Comparison of ENCODE assay signal across 28 mouse cellular contexts in the genomic region with DNA sequence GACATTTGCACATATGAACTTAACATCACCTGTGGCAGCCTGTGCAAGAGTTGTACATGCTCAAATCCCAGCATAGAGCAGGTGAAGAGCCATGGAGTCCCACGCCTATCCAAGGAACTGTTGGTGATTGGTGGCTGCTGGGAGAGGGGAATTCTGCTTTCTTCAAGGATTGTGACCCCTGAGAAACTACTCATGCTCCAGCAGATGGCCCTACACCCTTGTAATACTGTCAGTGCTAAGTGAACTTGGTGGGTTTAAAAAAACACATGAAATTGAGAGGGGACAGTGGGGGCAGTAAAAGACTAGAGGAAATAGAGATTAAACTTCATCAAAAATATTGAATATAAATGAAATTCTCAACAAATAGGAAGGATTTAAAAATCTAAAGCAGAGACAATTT. TPM values are rescaled to one million over a fixed set of nuclear protein-coding genes. Genes with fewer than 3 reads are reported as not detected.
DNase-seq lines count a peak whose midpoint lies in the region; ATAC-seq and TF ChIP-seq lines count a peak whose summit lies in the region.
"Had no signal": no experiment of that assay in that cellular context is flagged by ENCODE, and none has a peak within 500 bp of the region (broad histone marks: within the 10 kb centered on the region; RNA-seq: fewer than 3 reads in every experiment).

No protein-coding gene starts in this region.

- no peak for TF ChIP-seq POLR2A in brain, embryonic 14.5 days (IDR thresholded peaks at IDR 0.05; ENCODE audit: borderline replicate concordance, extremely low read depth, insufficient read depth, insufficient read length, poor library complexity, severe bottlenecking)

- no peaks in the 10 kb centered on the region for H3K4me1 ChIP-seq in heart, postnatal 0 days (ENCODE audit: control insufficient read depth, insufficient read depth)
- no peaks in the 10 kb centered on the region for H3K4me1 ChIP-seq in lung, embryonic 14.5 days (ENCODE audit: insufficient read depth)
- H3K4me1 ChIP-seq: embryonic facial prominence, embryonic 12.5 days; embryonic facial prominence, embryonic 15.5 days; forebrain, embryonic 15.5 days; heart, embryonic 15.5 days; hindbrain, embryonic 13.5 days had no signal

- H3K36me3 ChIP-seq in heart, postnatal 0 days (replicated peaks; ENCODE audit: control insufficient read depth, insufficient read depth, low read length), result no peaks in the 10 kb centered on the region
- no peaks in the 10 kb centered on the region for H3K36me3 ChIP-seq in lung, embryonic 14.5 days (ENCODE audit: insufficient read depth)
- H3K36me3 ChIP-seq: embryonic facial prominence, embryonic 12.5 days; embryonic facial prominence, embryonic 15.5 days; forebrain, embryonic 15.5 days; G1E; heart, embryonic 15.5 days; hindbrain, embryonic 13.5 days had no signal

- ATAC-seq in heart, postnatal 0 days (ENCODE audit: insufficient read depth, low read depth), result no peak
- no peak for ATAC-seq in lung, embryonic 14.5 days (ENCODE audit: insufficient read depth)
- ATAC-seq: forebrain, embryonic 15.5 days; hindbrain, embryonic 16.5 days; inflammation-experienced regulatory T-cells, adult 6 months; Patski had no signal

- no peak overlapping the region for H3K27ac ChIP-seq in heart, postnatal 0 days (ENCODE audit: low read depth)
- H3K27ac ChIP-seq in layer of hippocampus, adult 2 months, result no peak overlapping the region
- no peak overlapping the region for H3K27ac ChIP-seq in lung, embryonic 14.5 days (ENCODE audit: low read depth)
- H3K27ac ChIP-seq: embryonic facial prominence, embryonic 12.5 days; embryonic facial prominence, embryonic 15.5 days; forebrain, embryonic 15.5 days; heart, embryonic 15.5 days; hindbrain, embryonic 13.5 days had no signal

- no peaks in the 10 kb centered on the region for H3K9me3 ChIP-seq in heart, postnatal 0 days (replicated peaks; ENCODE audit: control insufficient read depth, low read length)
- H3K9me3 ChIP-seq in lung, embryonic 14.5 days (ENCODE audit: low read depth, low read length), result no peaks in the 10 kb centered on the region
- H3K9me3 ChIP-seq: embryonic facial prominence, embryonic 12.5 days; embryonic facial prominence, embryonic 15.5 days; forebrain, embryonic 15.5 days; G1E; heart, embryonic 15.5 days; hindbrain, embryonic 13.5 days had no signal

- no peak overlapping the region for H3K9ac ChIP-seq in heart, postnatal 0 days (replicated peaks; ENCODE audit: low read depth, low read length)
- H3K9ac ChIP-seq in lung, embryonic 14.5 days, result no peak overlapping the region
- H3K9ac ChIP-seq: embryonic facial prominence, embryonic 12.5 days; embryonic facial prominence, embryonic 15.5 days; forebrain, embryonic 15.5 days; heart, embryonic 15.5 days; hindbrain, embryonic 13.5 days had no signal

- WGBS in heart, postnatal 0 days, result 70% methylated on average over 1 of the region's 1 CpGs
- WGBS in lung, embryonic 14.5 days, result 76% methylated on average over 1 of the region's 1 CpGs

- no peak overlapping the region for H3K4me3 ChIP-seq in heart, postnatal 0 days (ENCODE audit: low read depth, low read length)
- no peak overlapping the region for H3K4me3 ChIP-seq in layer of hippocampus, adult 2 months
- H3K4me3 ChIP-seq in lung, embryonic 14.5 days (ENCODE audit: low read depth, low read length), result no peak overlapping the region
- H3K4me3 ChIP-seq: embryonic facial prominence, embryonic 12.5 days; embryonic facial prominence, embryonic 15.5 days; forebrain, embryonic 15.5 days; heart, embryonic 15.5 days; hindbrain, embryonic 13.5 days had no signal

- no peak overlapping the region for H3K4me2 ChIP-seq in heart, postnatal 0 days (ENCODE audit: low read depth, low read length)
- H3K4me2 ChIP-seq in lung, embryonic 14.5 days, result no peak overlapping the region
- H3K4me2 ChIP-seq: embryonic facial prominence, embryonic 12.5 days; embryonic facial prominence, embryonic 15.5 days; forebrain, embryonic 15.5 days; heart, embryonic 11.5 days; heart, embryonic 15.5 days; hindbrain, embryonic 13.5 days had no signal

- no peaks in the 10 kb centered on the region for H3K27me3 ChIP-seq in heart, postnatal 0 days (ENCODE audit: control insufficient read depth, insufficient read depth, low read length)
- H3K27me3 ChIP-seq in lung, embryonic 14.5 days (ENCODE audit: insufficient read depth, low read length), result no peaks in the 10 kb centered on the region
- H3K27me3 ChIP-seq: CH12.LX; embryonic facial prominence, embryonic 12.5 days; embryonic facial prominence, embryonic 15.5 days; forebrain, embryonic 15.5 days; heart, embryonic 15.5 days; hindbrain, embryonic 13.5 days; Patski had no signal

- TF ChIP-seq EP300 in heart, postnatal 0 days (IDR thresholded peaks at IDR 0.05; ENCODE audit: low read depth), result no peak

- TF ChIP-seq CTCF in heart, postnatal 0 days (IDR thresholded peaks at IDR 0.05; ENCODE audit: low read depth), result 0 out of 2 replicates have a peak, but pooled peaks have one; percentile 13
- peak; percentile 56 for TF ChIP-seq CTCF in layer of hippocampus, adult 2 months (conservative IDR thresholded peaks at IDR 0.05)
- peak; percentile 14; the same call in 1 of the 2 replicates for TF ChIP-seq CTCF in lung, embryonic 14.5 days (IDR thresholded peaks at IDR 0.05; ENCODE audit: low read depth)
- TF ChIP-seq CTCF in brain, embryonic 14.5 days (IDR thresholded peaks at IDR 0.05; ENCODE audit: borderline replicate concordance, extremely low read depth, insufficient read depth, insufficient read length), result peak; percentile 2; the same call in 1 of the 2 replicates

- DNase-seq in heart, postnatal 0 days (ENCODE audit: low spot score), result no peak
- no peak for DNase-seq in heart, postnatal 4 days
- DNase-seq in layer of hippocampus, adult 2 months (ENCODE audit: low spot score in 2 of 2), result no peak
- no peak for DNase-seq in layer of hippocampus, postnatal 36 days
- no peak for DNase-seq in lung, embryonic 14.5 days
- no peak for DNase-seq in lung, postnatal 25 days (ENCODE audit: low spot score)
- DNase-seq in brain, embryonic 14.5 days (ENCODE audit: low read depth), result no peak
- no peak for DNase-seq in gastrocnemius, postnatal 36 days
- DNase-seq: adrenal gland, postnatal 10 days; adrenal gland, postnatal 36 days; B cell, adult 2 months; cerebellum, adult 11 months; cerebellum, adult 2 months; cerebellum, adult 9-11 months; cerebellum, postnatal 25 days; gastrocnemius, postnatal 25 days; heart, postnatal 14 days had no signal

- intact Hi-C loops in gastrocnemius, postnatal 36 days (cut with DNase I), result no loop called here

RNA-seq across cellular contexts. Expression of a gene that starts 53.0 kb away (rescaled TPM):
- 3.5 and 11.8 TPM in 2 replicates for total RNA-seq in heart, postnatal 0 days (2014; rRNA removed; ENCODE audit: low replicate concordance)
- 3.4 and 3.5 TPM in 2 replicates for polyA plus RNA-seq in heart, postnatal 0 days (2015; fragmentation: Nextera tagmentation; extraction: Ambion mirVana)
- 1 to 10 TPM; 6.2 to 7.0 TPM for total RNA-seq in heart, postnatal 4 days (2021)
- 100 to 1,000 TPM; 152 to 156 TPM for total RNA-seq in layer of hippocampus, adult 2 months (2021)
- 100 to 1,000 TPM; 152 TPM for total RNA-seq in layer of hippocampus, postnatal 36 days (2021)
- 21.5 and 26.9 TPM in 2 replicates for polyA plus RNA-seq in lung, embryonic 14.5 days (2014; fragmentation: Nextera tagmentation; extraction: Ambion mirVana)
- 8.5 and 15.2 TPM in 2 replicates for polyA plus RNA-seq in brain, embryonic 14.5 days (2012; rRNA removed)
- 1 to 10 TPM; 1.3 to 1.6 TPM for total RNA-seq in gastrocnemius, postnatal 36 days (2021)
- total RNA-seq: CH12.LX had no signal
- polyA plus RNA-seq: G1E had no signal

Comparison
In these comparisons a context has a peak if more than half of its experiments do, and no peak if none do; other contexts are left out.
1. CTCF ChIP-seq: peak in every context shown above with its lines; median percentile 56 in layer of hippocampus, adult 2 months; 14 in lung, embryonic 14.5 days; 13 in heart, postnatal 0 days; 2 in brain, embryonic 14.5 days.
2. RNA of a gene that starts 53.0 kb away (total RNA-seq): 152 to 156 TPM in layer of hippocampus, adult 2 months and 152 TPM in layer of hippocampus, postnatal 36 days; 6.2 to 7.0 TPM in heart, postnatal 4 days, 3.5 to 11.8 TPM in heart, postnatal 0 days and 1.3 to 1.6 TPM in gastrocnemius, postnatal 36 days; every median in the first group is over 10 times any median in the second.